Mouse (Mus musculus): ENCODE measurements around the gene Zfp275. TPM values are rescaled to one million over a fixed set of nuclear protein-coding genes. Genes with fewer than 3 reads are reported as not detected.
"Not testable (repeated sequence)": the region's sequence is repeated elsewhere in the genome, so short reads cannot be mapped to it uniquely, and the experiment has no call there.

Gene Zfp275
- total RNA-seq (2021): 10 to 100 TPM; 16.0 to 20.2 TPM
- long read RNA-seq, experiment 1, partial matches to known transcripts: 9 of 10 reads
- long read RNA-seq, experiment 1, other reads (novel, unspliced or antisense): 1 of 10 reads
- long read RNA-seq, experiment 2, partial matches to known transcripts: 0 of 4 reads
- long read RNA-seq, experiment 2, other reads (novel, unspliced or antisense): 4 of 4 reads

- peak; percentile 58 to 72 for DNase-seq (ENCODE audit: low spot score in 2 of 2)
Observed at GRCm38 (mm10) chrX:73342483-73342895, at the start of gene Zfp275. TSS of gene Zfp275 (plus strand) at chrX:73342621.

- DNase-seq (ENCODE audit: low spot score in 2 of 2): not testable (repeated sequence)
Observed at GRCm38 (mm10) chrX:73292876-73293275, 49.5 kb upstream of the Zfp275 start, which contains the start of the genes Xlr5a and Xlr5c. TSS of gene Xlr5a (minus strand) at chrX:73292976. TSS of gene Xlr5c (minus strand) at chrX:73292976.

- DNase-seq (ENCODE audit: low spot score in 2 of 2): not testable (repeated sequence)
Observed at GRCm38 (mm10) chrX:73295745-73296144, 46.7 kb upstream of the Zfp275 start.

- peak; percentile 27 to 37 for DNase-seq (ENCODE audit: low spot score in 2 of 2)
Observed at GRCm38 (mm10) chrX:73312522-73312921, 29.9 kb upstream of the Zfp275 start.

- DNase-seq (ENCODE audit: low spot score in 2 of 2): no peak
Observed at GRCm38 (mm10) chrX:73321029-73321428, 21.4 kb upstream of the Zfp275 start.

GRCm38 (mm10) chrX:73327215-73327614 lies 15.2 kb upstream of the Zfp275 start:
- no peak for DNase-seq (ENCODE audit: low spot score in 2 of 2)

- DNase-seq (ENCODE audit: low spot score in 2 of 2): no peak
Observed at GRCm38 (mm10) chrX:73333548-73333947, 8.9 kb upstream of the Zfp275 start.

- DNase-seq (ENCODE audit: low spot score in 2 of 2): no peak
Observed at GRCm38 (mm10) chrX:73336740-73337139, 5.7 kb upstream of the Zfp275 start, which contains the start of gene Gm45015. TSS of gene Gm45015 (minus strand) at chrX:73336840.

- no peak for DNase-seq (ENCODE audit: low spot score in 2 of 2)
Observed at GRCm38 (mm10) chrX:73341473-73341872, 948 bp upstream of the Zfp275 start.

GRCm38 (mm10) chrX:73342068-73342467 lies 353 bp upstream of the Zfp275 start:
- DNase-seq (ENCODE audit: low spot score in 2 of 2): no peak

GRCm38 (mm10) chrX:73342941-73343735 lies 717 bp downstream of the Zfp275 start:
- no peak for DNase-seq (ENCODE audit: low spot score in 2 of 2)

GRCm38 (mm10) chrX:73343802-73344201 lies 1.4 kb downstream of the Zfp275 start:
- no peak for DNase-seq (ENCODE audit: low spot score in 2 of 2)

GRCm38 (mm10) chrX:73344346-73344745 lies 1.9 kb downstream of the Zfp275 start:
- no peak for DNase-seq (ENCODE audit: low spot score in 2 of 2)

GRCm38 (mm10) chrX:73356163-73356562 lies 13.7 kb downstream of the Zfp275 start:
- DNase-seq (ENCODE audit: low spot score in 2 of 2): no peak

GRCm38 (mm10) chrX:73356719-73357118 lies 14.3 kb downstream of the Zfp275 start:
- DNase-seq (ENCODE audit: low spot score in 2 of 2): no peak

GRCm38 (mm10) chrX:73363291-73363690 lies 20.9 kb downstream of the Zfp275 start:
- DNase-seq (ENCODE audit: low spot score in 2 of 2): no peak

GRCm38 (mm10) chrX:73384419-73384818 lies 42.0 kb downstream of the Zfp275 start:
- no peak for DNase-seq (ENCODE audit: low spot score in 2 of 2)

GRCm38 (mm10) chrX:73384924-73385323 lies 42.5 kb downstream of the Zfp275 start:
- no peak for DNase-seq (ENCODE audit: low spot score in 2 of 2)

- no peak for DNase-seq (ENCODE audit: low spot score in 2 of 2)
Observed at GRCm38 (mm10) chrX:73391481-73391880, 49.1 kb downstream of the Zfp275 start.

- DNase-seq (ENCODE audit: low spot score in 2 of 2): no peak
Observed at GRCm38 (mm10) chrX:73396446-73396845, 54.0 kb downstream of the Zfp275 start.

GRCm38 (mm10) chrX:73398636-73399035 lies 56.2 kb downstream of the Zfp275 start, which contains the start of gene Gm18336:
TSS of gene Gm18336 (minus strand) at chrX:73398736.
- not testable (repeated sequence) for DNase-seq (ENCODE audit: low spot score in 2 of 2)

GRCm38 (mm10) chrX:73400951-73401350 lies 58.5 kb downstream of the Zfp275 start:
- DNase-seq (ENCODE audit: low spot score in 2 of 2): no peak
